Mouse (Mus musculus): Measurements from ENCODE around the gene Fbxo4. TPM values are rescaled to one million over a fixed set of nuclear protein-coding genes. Genes with fewer than 3 reads are reported as not detected.

Fbxo4 gene
- polyA plus RNA-seq, 1 experiment from 2014 or later = 6.5 TPM

GRCm38 (mm10) chr15:4024726-4025507 is 45.5 kb upstream of the Fbxo4 start:
- 81% methylated on average over 13 of the region's 13 CpGs for WGBS

GRCm38 (mm10) chr15:4023747-4024146 is 44.4 kb upstream of the Fbxo4 start:
- 87% methylated on average over 2 of the region's 2 CpGs for WGBS

More at GRCm38 (mm10) chr15:4024726-4025507, 45.5 kb upstream of the Fbxo4 start:
- H3K4me1 ChIP-seq (replicated peaks; ENCODE audit: control insufficient read depth, insufficient read depth, low read length) = no peaks in the 10 kb centered on the region; the same call in 1 of the 2 replicates
- no peak overlapping the region for H3K27ac ChIP-seq (ENCODE audit: low read depth, low read length)
- no peaks in the 10 kb centered on the region for H3K9me3 ChIP-seq (ENCODE audit: control insufficient read depth, low read length)
- no peak overlapping the region for H3K4me2 ChIP-seq (ENCODE audit: low read depth, low read length, severe bottlenecking)
- no peaks in the 10 kb centered on the region for H3K27me3 ChIP-seq (ENCODE audit: control insufficient read depth, insufficient read depth, low read length)
- no peak overlapping the region for H3K4me3 ChIP-seq (ENCODE audit: low read depth, low read length)
- ATAC-seq (replicated peaks; ENCODE audit: low FRiP score) (no peak), DNase-seq (ENCODE audit: low spot score) (no peak)
- no peaks in the 10 kb centered on the region for H3K36me3 ChIP-seq (ENCODE audit: control insufficient read depth, insufficient read depth, low read length)
- no peak overlapping the region for H3K9ac ChIP-seq (ENCODE audit: low read length)

DNA sequence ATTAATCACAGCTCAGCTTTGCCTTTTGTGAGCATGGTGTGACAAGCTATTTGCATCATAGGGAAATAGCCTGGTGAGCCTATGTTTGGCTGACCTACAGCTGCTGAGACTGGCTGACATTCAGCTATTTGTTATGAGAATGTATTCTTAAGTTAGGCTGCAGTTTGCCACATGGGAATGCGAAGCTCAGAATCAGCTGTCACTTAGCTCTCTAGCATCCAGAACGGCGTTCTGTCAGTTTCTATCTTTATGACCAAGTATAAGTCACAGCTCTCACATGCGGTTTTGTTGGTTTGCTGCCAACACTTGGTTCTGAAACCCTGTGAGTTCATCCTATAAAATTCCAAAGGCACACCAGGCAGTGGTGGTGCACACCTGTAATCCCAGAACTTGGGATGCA is 41.3 kb upstream of the Fbxo4 start:
- Histone ChIP-seq H3K9me3 (ENCODE audit: control insufficient read depth, low read length) (no peaks in the 10 kb centered on the region), H3K27me3 (ENCODE audit: control insufficient read depth, insufficient read depth, low read length) (no peaks in the 10 kb centered on the region), H3K27ac (ENCODE audit: low read depth, low read length) (no peak overlapping the region), H3K9ac (ENCODE audit: low read length) (no peak overlapping the region), H3K36me3 (ENCODE audit: control insufficient read depth, insufficient read depth, low read length) (no peaks in the 10 kb centered on the region), H3K4me2 (ENCODE audit: low read depth, low read length, severe bottlenecking) (no peak overlapping the region), H3K4me3 (ENCODE audit: low read depth, low read length) (no peak overlapping the region), H3K4me1 (replicated peaks; ENCODE audit: control insufficient read depth, insufficient read depth, low read length) (no peaks in the 10 kb centered on the region; the same call in 1 of the 2 replicates)
- WGBS = 88% methylated on average over 4 of the region's 4 CpGs
- ATAC-seq (replicated peaks; ENCODE audit: low FRiP score) (no peak), DNase-seq (ENCODE audit: low spot score) (no peak)

More at GRCm38 (mm10) chr15:4023747-4024146, 44.4 kb upstream of the Fbxo4 start:
- no peak for DNase-seq (ENCODE audit: low spot score)
- no peak overlapping the region for H3K4me3 ChIP-seq (ENCODE audit: low read depth, low read length)
- H3K36me3 ChIP-seq (ENCODE audit: control insufficient read depth, insufficient read depth, low read length) = no peaks in the 10 kb centered on the region
- H3K9ac ChIP-seq (ENCODE audit: low read length) = no peak overlapping the region
- no peaks in the 10 kb centered on the region for H3K9me3 ChIP-seq (ENCODE audit: control insufficient read depth, low read length)
- H3K4me1 ChIP-seq (replicated peaks; ENCODE audit: control insufficient read depth, insufficient read depth, low read length) = no peaks in the 10 kb centered on the region; the same call in 1 of the 2 replicates
- H3K27ac ChIP-seq (ENCODE audit: low read depth, low read length) = no peak overlapping the region
- no peaks in the 10 kb centered on the region for H3K27me3 ChIP-seq (ENCODE audit: control insufficient read depth, insufficient read depth, low read length)
- no peak for ATAC-seq (replicated peaks; ENCODE audit: low FRiP score)
- no peak overlapping the region for H3K4me2 ChIP-seq (ENCODE audit: low read depth, low read length, severe bottlenecking)

DNA sequence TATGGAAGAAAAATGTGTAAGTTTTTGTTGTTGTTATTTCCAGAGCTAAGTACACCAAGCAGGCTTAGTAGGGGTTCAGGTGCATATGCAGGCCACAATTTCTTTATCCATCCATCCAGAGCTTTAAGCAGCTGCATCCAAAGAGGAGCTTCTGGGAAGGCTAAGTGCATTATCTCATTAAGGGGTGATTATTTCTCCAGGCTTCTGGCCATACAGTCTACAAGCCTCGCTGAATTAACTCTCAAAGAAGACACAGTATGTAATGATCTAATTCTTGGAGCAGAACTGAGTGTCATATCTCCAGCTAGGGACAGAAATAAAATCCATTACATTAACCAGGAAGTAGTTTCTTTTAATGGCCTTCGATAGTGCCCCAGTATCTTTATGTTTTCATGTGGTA is 34.5 kb upstream of the Fbxo4 start:
- Histone ChIP-seq H3K4me1 (replicated peaks; ENCODE audit: control insufficient read depth, insufficient read depth, low read length) (no peaks in the 10 kb centered on the region), H3K27ac (ENCODE audit: low read depth, low read length) (no peak overlapping the region), H3K4me2 (ENCODE audit: low read depth, low read length, severe bottlenecking) (no peak overlapping the region), H3K36me3 (ENCODE audit: control insufficient read depth, insufficient read depth, low read length) (no peaks in the 10 kb centered on the region), H3K9ac (ENCODE audit: low read length) (no peak overlapping the region), H3K4me3 (ENCODE audit: low read depth, low read length) (no peak overlapping the region), H3K27me3 (ENCODE audit: control insufficient read depth, insufficient read depth, low read length) (no peaks in the 10 kb centered on the region), H3K9me3 (ENCODE audit: control insufficient read depth, low read length) (no peaks in the 10 kb centered on the region)
- DNase-seq (ENCODE audit: low spot score) = no peak
- ATAC-seq (replicated peaks; ENCODE audit: low FRiP score) = no peak
- WGBS = 74% methylated on average over 2 of the region's 2 CpGs

GRCm38 (mm10) chr15:4000536-4000935 is 21.2 kb upstream of the Fbxo4 start:
- 76% methylated on average over 2 of the region's 2 CpGs for WGBS
- no peaks in the 10 kb centered on the region for H3K4me1 ChIP-seq (replicated peaks; ENCODE audit: control insufficient read depth, insufficient read depth, low read length)

GRCm38 (mm10) chr15:3999144-3999543 is 19.8 kb upstream of the Fbxo4 start:
- Histone ChIP-seq H3K4me3 (ENCODE audit: low read depth, low read length) (no peak overlapping the region), H3K27ac (ENCODE audit: low read depth, low read length) (no peak overlapping the region), H3K9me3 (ENCODE audit: control insufficient read depth, low read length) (no peaks in the 10 kb centered on the region), H3K4me2 (ENCODE audit: low read depth, low read length, severe bottlenecking) (no peak overlapping the region), H3K36me3 (ENCODE audit: control insufficient read depth, insufficient read depth, low read length) (no peaks in the 10 kb centered on the region), H3K9ac (ENCODE audit: low read length) (no peak overlapping the region), H3K4me1 (replicated peaks; ENCODE audit: control insufficient read depth, insufficient read depth, low read length) (no peaks in the 10 kb centered on the region), H3K27me3 (ENCODE audit: control insufficient read depth, insufficient read depth, low read length) (no peaks in the 10 kb centered on the region)
- ATAC-seq (replicated peaks; ENCODE audit: low FRiP score) (no peak), DNase-seq (ENCODE audit: low spot score) (no peak)
- 74% methylated on average over 2 of the region's 2 CpGs for WGBS

More at GRCm38 (mm10) chr15:4000536-4000935, 21.2 kb upstream of the Fbxo4 start:
- no peak for ATAC-seq (replicated peaks; ENCODE audit: low FRiP score)
- no peak overlapping the region for H3K27ac ChIP-seq (ENCODE audit: low read depth, low read length)
- no peak overlapping the region for H3K9ac ChIP-seq (ENCODE audit: low read length)
- H3K27me3 ChIP-seq (ENCODE audit: control insufficient read depth, insufficient read depth, low read length) = no peaks in the 10 kb centered on the region
- no peak overlapping the region for H3K4me2 ChIP-seq (ENCODE audit: low read depth, low read length, severe bottlenecking)
- no peaks in the 10 kb centered on the region for H3K9me3 ChIP-seq (ENCODE audit: control insufficient read depth, low read length)
- H3K4me3 ChIP-seq (ENCODE audit: low read depth, low read length) = no peak overlapping the region
- no peaks in the 10 kb centered on the region for H3K36me3 ChIP-seq (ENCODE audit: control insufficient read depth, insufficient read depth, low read length)
- no peak for DNase-seq (ENCODE audit: low spot score)

DNA sequence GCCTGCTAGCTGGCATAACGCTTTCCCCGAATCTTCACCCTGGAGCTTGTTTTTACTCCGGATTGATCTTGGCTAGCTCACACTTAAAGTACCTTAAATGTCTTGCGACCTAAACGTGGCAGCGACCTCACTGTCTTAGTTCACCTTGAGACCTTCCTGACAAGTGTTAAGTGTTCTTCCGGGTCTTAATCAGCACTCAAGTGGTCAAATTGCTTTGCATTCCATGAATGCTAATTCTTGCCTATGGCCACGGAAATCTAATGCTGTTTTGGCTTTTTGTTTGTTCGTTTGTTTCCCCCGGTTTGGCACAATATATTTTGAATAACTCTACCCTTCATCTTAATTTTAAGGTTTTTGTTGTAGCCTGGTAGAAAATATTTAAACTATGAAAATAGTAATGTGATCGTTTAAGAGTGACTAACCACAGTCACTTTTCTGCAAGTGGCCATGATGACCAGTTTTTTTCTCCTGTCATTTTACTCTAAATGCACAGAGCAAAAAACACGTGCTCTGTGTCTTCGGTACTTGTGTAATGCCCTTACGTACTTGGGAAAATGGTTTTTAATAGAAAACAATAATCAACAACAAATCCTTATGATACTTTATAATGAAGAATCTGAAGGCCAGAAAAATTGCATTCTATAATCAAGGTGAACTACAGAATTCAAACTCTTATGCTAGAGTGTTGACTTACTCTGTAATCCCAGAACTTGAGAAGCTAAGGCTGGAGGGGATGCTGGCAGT is 17.1 kb upstream of the Fbxo4 start:
- Histone ChIP-seq H3K27ac (ENCODE audit: low read depth, low read length) (peak overlapping the region; percentile 57), H3K4me3 (ENCODE audit: low read depth, low read length) (peak overlapping the region; percentile 72), H3K27me3 (ENCODE audit: control insufficient read depth, insufficient read depth, low read length) (no peaks in the 10 kb centered on the region), H3K9me3 (ENCODE audit: control insufficient read depth, low read length) (no peaks in the 10 kb centered on the region), H3K36me3 (ENCODE audit: control insufficient read depth, insufficient read depth, low read length) (no peaks in the 10 kb centered on the region), H3K4me2 (ENCODE audit: low read depth, low read length, severe bottlenecking) (peak overlapping the region; percentile 60), H3K9ac (ENCODE audit: low read length) (peak overlapping the region; percentile 61), H3K4me1 (replicated peaks; ENCODE audit: control insufficient read depth, insufficient read depth, low read length) (no peaks in the 10 kb centered on the region)
- 26% methylated on average over 14 of the region's 14 CpGs for WGBS
- no peak for DNase-seq (ENCODE audit: low spot score)
- ATAC-seq (replicated peaks; ENCODE audit: low FRiP score) = no peak

GRCm38 (mm10) chr15:3995448-3996266 is 16.3 kb upstream of the Fbxo4 start, which contains the start of gene AW549877:
Gene AW549877, minus strand, starts transcription at chr15:3995744.
- Histone ChIP-seq H3K36me3 (ENCODE audit: control insufficient read depth, insufficient read depth, low read length) (no peaks in the 10 kb centered on the region; the same call in 1 of the 2 replicates), H3K4me1 (replicated peaks; ENCODE audit: control insufficient read depth, insufficient read depth, low read length) (no peaks in the 10 kb centered on the region), H3K9ac (ENCODE audit: low read length) (peak within 1 kb of the TSS; percentile 77), H3K4me2 (ENCODE audit: low read depth, low read length, severe bottlenecking) (peak within 1 kb of the TSS; percentile 60), H3K9me3 (ENCODE audit: control insufficient read depth, low read length) (no peaks in the 10 kb centered on the region), H3K27me3 (ENCODE audit: control insufficient read depth, insufficient read depth, low read length) (no peaks in the 10 kb centered on the region), H3K4me3 (ENCODE audit: low read depth, low read length) (peak within 1 kb of the TSS; percentile 72), H3K27ac (ENCODE audit: low read depth, low read length) (peak within 1 kb of the TSS; percentile 80)
- DNase-seq (ENCODE audit: low spot score) = peak; percentile 98
- under 1% methylated on average over 61 of the region's 61 CpGs for WGBS
- peak; percentile 100 for ATAC-seq (replicated peaks; ENCODE audit: low FRiP score)

Data from forebrain, embryonic 11.5 days (tissue).